Mouse (Mus musculus) gastrocnemius, postnatal 14 days (tissue): ENCODE measurements around the gene Olfr975. TPM values are rescaled to one million over a fixed set of nuclear protein-coding genes. Genes with fewer than 3 reads are reported as not detected.
"Not testable (repeated sequence)": the region's sequence is repeated elsewhere in the genome, so short reads cannot be mapped to it uniquely, and the experiment has no call there.

Source experiments
- DNase-seq: peaks from one replicate; pipeline ENCODE4 v3.0.0; 2021; ENCODE audit warnings: mixed read lengths
- intact Hi-C: fragments of 180-260 bp; cut with DNase I; formaldehyde crosslinking; loops from one replicate; pipeline ENCODE4 v1.15.1; 2025; ENCODE audit warnings: low total_unique reads
- long read RNA-seq, 2 experiments: library from polyadenylated mRNA; stranded (forward); transcript quantifications; one replicate each; pipeline ENCODE4 v2.0.0; 2021
- total RNA-seq, 2 experiments: library from RNA; stranded (reverse); gene quantifications; 2 replicates each; pipeline ENCODE4 v1.2.3; 2021

The Olfr975 gene
- total RNA-seq: not detected
- long read RNA-seq, experiment 1: 0 reads
- long read RNA-seq, experiment 2: 0 reads

DNA sequence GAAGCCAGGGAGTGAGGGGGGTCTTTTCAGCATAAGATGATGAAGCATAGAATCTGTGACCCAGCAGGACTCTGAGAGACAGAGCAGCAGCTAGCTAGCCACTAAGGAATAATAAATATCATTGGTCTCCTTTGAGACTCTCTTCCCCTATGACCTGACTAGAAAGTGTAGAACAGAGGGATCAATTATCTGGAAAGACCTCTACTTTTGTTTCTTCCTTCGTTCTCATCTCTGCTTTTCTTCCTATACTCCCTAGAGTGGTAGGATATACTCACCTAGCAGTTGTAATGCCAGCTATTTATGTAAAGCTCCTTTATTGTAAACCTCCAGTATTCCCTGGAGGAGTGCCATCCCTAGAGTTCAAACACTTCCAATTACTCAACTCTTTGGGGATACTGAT, at the start of gene Olfr975:
TSS of gene Olfr975 (minus strand) at position 101 of the 400 bp plus-strand sequence.
- intact Hi-C loops: no loop called here
- DNase-seq: no peak

DNA sequence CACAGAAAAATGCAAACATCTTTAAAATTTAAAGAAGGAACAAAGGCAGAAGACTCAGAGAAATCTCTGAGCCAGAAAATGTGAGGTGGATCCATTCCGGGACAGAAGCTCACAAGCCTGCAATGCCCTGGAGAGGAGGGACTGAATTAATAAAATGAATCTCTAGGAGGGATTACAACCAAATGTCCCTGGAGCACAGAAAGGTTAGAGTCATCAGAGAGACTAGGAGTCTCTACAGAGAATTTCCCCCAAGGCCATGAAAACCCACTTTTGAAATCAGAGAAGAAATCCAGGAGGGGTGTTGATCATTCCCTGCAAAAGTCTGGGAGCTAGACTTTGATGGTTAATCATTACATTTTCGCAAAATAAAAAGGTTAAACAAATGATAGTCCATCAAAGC, 40.0 kb upstream of the Olfr975 start, which contains the start of gene Olfr978:
TSS of gene Olfr978 (plus strand) at position 301 of the 400 bp plus-strand sequence.
- intact Hi-C loops: no loop called here
- no peak for DNase-seq

GRCm38 (mm10) chr9:39976581-39977145, 24.8 kb upstream of the Olfr975 start:
- intact Hi-C loops, DNase-seq: not testable (repeated sequence)

DNA sequence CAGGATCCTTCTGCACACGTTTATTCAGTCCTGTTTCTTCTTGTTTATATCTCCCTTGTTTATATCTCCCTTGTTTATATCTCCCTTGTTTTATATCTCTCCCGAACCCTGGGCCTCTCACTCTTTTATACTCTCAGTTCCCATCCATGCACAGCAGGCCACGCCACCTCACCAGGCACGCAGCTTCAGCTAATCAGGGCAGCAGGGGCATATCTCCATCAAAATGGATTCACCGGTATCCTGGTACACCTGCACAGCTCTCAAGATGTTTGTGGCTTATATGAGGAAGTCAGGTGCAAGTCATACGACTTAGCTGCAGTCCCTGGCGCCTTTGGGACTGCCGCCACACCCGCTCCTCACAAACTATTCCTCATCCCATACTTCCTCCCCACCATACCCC, 9.2 kb upstream of the Olfr975 start, which contains the start of gene Olfr976:
TSS of gene Olfr976 (minus strand) at position 101 of the 400 bp plus-strand sequence.
- DNase-seq, intact Hi-C loops: not testable (repeated sequence)

GRCm38 (mm10) chr9:39937201-39937600, 14.6 kb downstream of the Olfr975 start, which contains the start of gene Olfr974:
Olfr974 (plus strand) TSS chr9:39937501.
- no peak for DNase-seq
- intact Hi-C loops: no loop called here

GRCm38 (mm10) chr9:39928837-39929236, 23.0 kb downstream of the Olfr975 start:
- DNase-seq, intact Hi-C loops: not testable (repeated sequence)

GRCm38 (mm10) chr9:39927975-39928836, 23.6 kb downstream of the Olfr975 start:
- intact Hi-C loops: not testable (repeated sequence)

GRCm38 (mm10) chr9:39909939-39910338, 41.9 kb downstream of the Olfr975 start:
- no peak for DNase-seq
- intact Hi-C loops: no loop called here

More at GRCm38 (mm10) chr9:39927975-39928836, 23.6 kb downstream of the Olfr975 start:
- DNase-seq: not testable (repeated sequence)

DNA sequence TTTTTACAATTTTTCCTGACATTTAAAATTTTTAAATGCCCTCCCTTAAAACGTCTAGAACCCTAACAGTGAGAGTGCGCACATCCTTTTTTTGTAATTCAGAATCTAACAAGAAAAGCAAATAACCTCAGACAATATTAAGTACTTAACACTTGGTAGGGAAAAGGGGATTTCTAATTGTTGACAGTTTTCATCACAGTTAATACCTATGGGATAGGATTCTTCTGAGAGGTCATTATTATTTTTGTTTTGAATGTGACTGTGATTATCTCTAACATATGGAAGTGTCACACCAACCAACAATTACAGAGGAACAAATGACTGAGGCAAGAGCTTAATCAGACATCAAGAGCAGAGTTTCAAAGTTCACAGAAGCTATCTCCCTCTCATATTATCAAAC, 44.8 kb downstream of the Olfr975 start, which contains the start of gene Olfr229:
TSS of gene Olfr229 (plus strand) at position 301 of the 400 bp plus-strand sequence.
- DNase-seq: no peak
- intact Hi-C loops: no loop called here

GRCm38 (mm10) chr9:39905106-39905505, 46.7 kb downstream of the Olfr975 start:
- no peak for DNase-seq
- intact Hi-C loops: no loop called here

Other genes with a start within 250 kb of the Olfr975 start
- not detected for gene Olfr149, start 244.9 kb downstream of the Olfr975 start, total RNA-seq
- gene Olfr965, start 240.7 kb downstream of the Olfr975 start, total RNA-seq: not detected
- not detected for gene Olfr150, start 221.1 kb downstream of the Olfr975 start, total RNA-seq
- not detected for gene Olfr967, start 205.8 kb downstream of the Olfr975 start, total RNA-seq
- not detected for gene Olfr968, start 168.8 kb downstream of the Olfr975 start, total RNA-seq
- gene Olfr969, start 161.1 kb downstream of the Olfr975 start, total RNA-seq: not detected
- gene Olfr970, start 143.2 kb downstream of the Olfr975 start, total RNA-seq: not detected
- gene Olfr971, start 115.2 kb downstream of the Olfr975 start, total RNA-seq: not detected
- not detected for gene Olfr972, start 85.6 kb downstream of the Olfr975 start, total RNA-seq
- gene Olfr229, start 44.7 kb downstream of the Olfr975 start, total RNA-seq: not detected
- gene Olfr974, start 14.5 kb downstream of the Olfr975 start, total RNA-seq: not detected
- gene Olfr976, start 9.1 kb upstream of the Olfr975 start, total RNA-seq: not detected
- gene Olfr978, start 40.1 kb upstream of the Olfr975 start, total RNA-seq: not detected
- not detected for gene Olfr979, start 51.4 kb upstream of the Olfr975 start, total RNA-seq
- not detected for gene Olfr980, start 57.5 kb upstream of the Olfr975 start, total RNA-seq
- not detected for gene Olfr981, start 69.4 kb upstream of the Olfr975 start, total RNA-seq
- gene Olfr982, start 121.8 kb upstream of the Olfr975 start, total RNA-seq: not detected
- gene Olfr983, start 141.5 kb upstream of the Olfr975 start, total RNA-seq: not detected
- gene Olfr984, start 162.2 kb upstream of the Olfr975 start, total RNA-seq: not detected
- gene Olfr985, start 178.1 kb upstream of the Olfr975 start, total RNA-seq: not detected
- gene Tmem225, start 196.1 kb upstream of the Olfr975 start, total RNA-seq: not detected
- gene Olfr986, start 228.9 kb upstream of the Olfr975 start, total RNA-seq: not detected
- 1 to 10 TPM; 1.9 to 3.0 TPM for gene Zfp202, start 240.3 kb upstream of the Olfr975 start, total RNA-seq